Mouse (Mus musculus) myocyte (in vitro differentiated cells): ENCODE results near the gene Ttll5. TPM values are rescaled to one million over a fixed set of nuclear protein-coding genes. Genes with fewer than 3 reads are reported as not detected.
A peak's percentile ranks its signal among the peaks of the same experiment; 100 is the strongest.

ENCODE experiments used
- H3K27me3 ChIP-seq: one replicate; pipeline ENCODE4 v1.6.1; 2011; ENCODE audit not compliant: control insufficient read depth, insufficient read depth, insufficient read length
- H3K36me3 ChIP-seq: one replicate; pipeline ENCODE4 v1.6.1; 2011; ENCODE audit not compliant: control insufficient read depth, insufficient read depth
- H3K4me2 ChIP-seq: one replicate; pipeline ENCODE4 v1.6.1; 2011; ENCODE audit warnings: low read depth, control low read depth
- H3K4me3 ChIP-seq: one replicate; pipeline ENCODE4 v1.5.1; 2011; ENCODE audit warnings: mild to moderate bottlenecking, control low read depth, moderate library complexity
- H3K79me2 ChIP-seq: one replicate; pipeline ENCODE4 v1.6.1; 2011; ENCODE audit not compliant: control insufficient read depth, insufficient read depth
- H3ac ChIP-seq: one replicate; pipeline ENCODE4 v1.6.1; 2011; ENCODE audit not compliant: control insufficient read depth, insufficient read length
- CEBPB ChIP-seq: IDR thresholded peaks from 2 replicates; pipeline ENCODE4 v1.6.1; 2011; ENCODE audit warnings: mild to moderate bottlenecking, moderate library complexity; ENCODE audit not compliant: poor library complexity, insufficient read depth, severe bottlenecking
- E2F4 ChIP-seq: IDR thresholded peaks from one replicate; pipeline ENCODE4 v1.6.1; 2011; ENCODE audit warnings: mild to moderate bottlenecking, control low read depth, moderate library complexity; ENCODE audit not compliant: insufficient read depth
- MAX ChIP-seq: IDR thresholded peaks from one replicate; pipeline ENCODE4 v1.6.1; 2011; ENCODE audit warnings: low read depth, mild to moderate bottlenecking, control low read depth
- MYOD1 ChIP-seq, 3 experiments: IDR thresholded peaks; one replicate each; pipeline ENCODE4 v1.6.1; 2011; ENCODE audit warnings: control low read depth in 2 of 3, low read depth in 2 of 3, mild to moderate bottlenecking in 2 of 3, moderate library complexity in 1 of 3; ENCODE audit not compliant: insufficient read length in 2 of 3, control insufficient read depth in 1 of 3
- MYOG ChIP-seq, 3 experiments: IDR thresholded peaks; one replicate each; pipeline ENCODE4 v1.6.1; 2011; ENCODE audit warnings: control low read depth in 2 of 3, low read depth in 2 of 3, mild to moderate bottlenecking in 2 of 3; ENCODE audit not compliant: insufficient read length in 2 of 3, control insufficient read depth in 1 of 3, insufficient read depth in 1 of 3
- POLR2A ChIP-seq: IDR thresholded peaks from one replicate; pipeline ENCODE4 v1.6.1; 2011; ENCODE audit warnings: low read depth, mild to moderate bottlenecking, control low read depth, moderate library complexity; ENCODE audit not compliant: insufficient read length
- POLR2AphosphoS2 ChIP-seq: IDR thresholded peaks from one replicate; pipeline ENCODE4 v1.6.1; 2011; ENCODE audit warnings: low read depth, control low read depth; ENCODE audit not compliant: insufficient read length
- REST ChIP-seq: IDR thresholded peaks from one replicate; pipeline ENCODE4 v1.6.1; 2011; ENCODE audit warnings: mild to moderate bottlenecking, control low read depth, moderate library complexity; ENCODE audit not compliant: insufficient read depth, insufficient read length
- SRF ChIP-seq: IDR thresholded peaks from one replicate; pipeline ENCODE4 v1.6.1; 2011; ENCODE audit warnings: low read depth; ENCODE audit not compliant: control insufficient read depth, insufficient read length
- TCF12 ChIP-seq: IDR thresholded peaks from one replicate; pipeline ENCODE4 v1.6.1; 2011; ENCODE audit warnings: mild to moderate bottlenecking, control low read depth; ENCODE audit not compliant: poor library complexity, insufficient read depth, severe bottlenecking
- TCF3 ChIP-seq: IDR thresholded peaks from one replicate; pipeline ENCODE4 v1.6.1; 2011; ENCODE audit warnings: low read depth, control low read depth; ENCODE audit not compliant: insufficient read length
- USF1 ChIP-seq: IDR thresholded peaks from one replicate; pipeline ENCODE4 v1.6.1; 2011; ENCODE audit warnings: low read depth, mild to moderate bottlenecking, control low read depth, moderate library complexity
- polyA plus RNA-seq: library from polyadenylated mRNA; unstranded; fragments of >200 nt; fragmentation: generic; extraction: Trizol; gene quantifications from one replicate; pipeline ENCODE4 v1.2.1, GENCODE M21; 2012; ENCODE audit warnings: missing spikeins

The Ttll5 gene
- polyA plus RNA-seq, 1 experiment: 36.2 TPM

- Histone ChIP-seq H3K79me2 (peaks cover 66% of the 10 kb centered on the region), H3ac (no peak overlapping the region), H3K4me3 (no peak overlapping the region), H3K4me2 (peak overlapping the region; percentile 99), H3K36me3 (peaks cover 4% of the 10 kb centered on the region), H3K27me3 (no peaks in the 10 kb centered on the region)
- no peak for TF ChIP-seq REST
- TF ChIP-seq CEBPB: no peak
- TF ChIP-seq SRF: no peak
- TF ChIP-seq TCF3: no peak
These were observed 139.2 kb downstream of the Ttll5 start for GRCm38 (mm10) chr12:85963699-85964098.

GRCm38 (mm10) chr12:85964436-85964835, 140.0 kb downstream of the Ttll5 start:
- no peaks in the 10 kb centered on the region for H3K27me3 ChIP-seq
- no peak overlapping the region for H3K4me3 ChIP-seq
- no peak for TF ChIP-seq MAX
- TF ChIP-seq POLR2A: no peak
- TF ChIP-seq TCF3: no peak
- TF ChIP-seq SRF: no peak
- TF ChIP-seq MYOD1 (IDR thresholded peaks at IDR 0.05; ENCODE audit: control insufficient read depth in 1 of 3, insufficient read length in 2 of 3, low read depth in 2 of 3): no peak
- no peak for TF ChIP-seq MYOG (IDR thresholded peaks at IDR 0.05; ENCODE audit: control insufficient read depth in 1 of 3, insufficient read depth in 1 of 3, insufficient read length in 2 of 3, low read depth in 2 of 3)
- TF ChIP-seq USF1: no peak
- TF ChIP-seq POLR2AphosphoS2: no peak
- TF ChIP-seq REST: no peak
- TF ChIP-seq TCF12: no peak
- no peak for TF ChIP-seq E2F4
- no peak for TF ChIP-seq CEBPB
- H3ac ChIP-seq: no peak overlapping the region
- no peak overlapping the region for H3K4me2 ChIP-seq
- peaks cover 4% of the 10 kb centered on the region for H3K36me3 ChIP-seq
- peaks cover 73% of the 10 kb centered on the region for H3K79me2 ChIP-seq

GRCm38 (mm10) chr12:85967812-85968211, 143.4 kb downstream of the Ttll5 start:
- TF ChIP-seq REST: no peak
- no peak for TF ChIP-seq USF1
- no peak for TF ChIP-seq POLR2A
- no peak for TF ChIP-seq MYOG (IDR thresholded peaks at IDR 0.05; ENCODE audit: control insufficient read depth in 1 of 3, insufficient read depth in 1 of 3, insufficient read length in 2 of 3, low read depth in 2 of 3)
- TF ChIP-seq TCF3: no peak
- no peak for TF ChIP-seq MYOD1 (IDR thresholded peaks at IDR 0.05; ENCODE audit: control insufficient read depth in 1 of 3, insufficient read length in 2 of 3, low read depth in 2 of 3)
- TF ChIP-seq POLR2AphosphoS2: no peak
- TF ChIP-seq MAX: no peak
- TF ChIP-seq E2F4: no peak
- TF ChIP-seq CEBPB: no peak
- no peak for TF ChIP-seq TCF12
- no peak for TF ChIP-seq SRF
- H3ac ChIP-seq: no peak overlapping the region
- peaks cover 85% of the 10 kb centered on the region for H3K79me2 ChIP-seq
- no peak overlapping the region for H3K4me2 ChIP-seq
- H3K36me3 ChIP-seq: peaks cover 4% of the 10 kb centered on the region
- H3K27me3 ChIP-seq: no peaks in the 10 kb centered on the region
- no peak overlapping the region for H3K4me3 ChIP-seq

- no peak overlapping the region for H3K4me3 ChIP-seq
- TF ChIP-seq MYOD1 (IDR thresholded peaks at IDR 0.05; ENCODE audit: control insufficient read depth in 1 of 3, insufficient read length in 2 of 3, low read depth in 2 of 3) (peak in 2 of 3 experiments; percentile 15 to 21), USF1 (no peak), MYOG (IDR thresholded peaks at IDR 0.05; ENCODE audit: control insufficient read depth in 1 of 3, insufficient read depth in 1 of 3, insufficient read length in 2 of 3, low read depth in 2 of 3) (peak in 1 of 3 experiments; percentile 6)
- peaks cover 82% of the 10 kb centered on the region for H3K79me2 ChIP-seq
- no peak overlapping the region for H3K4me2 ChIP-seq
- H3K27me3 ChIP-seq: no peaks in the 10 kb centered on the region
- H3ac ChIP-seq: no peak overlapping the region
- H3K36me3 ChIP-seq: peaks cover 4% of the 10 kb centered on the region
These were observed 143.9 kb downstream of the Ttll5 start for GRCm38 (mm10) chr12:85968409-85968808.

- H3K36me3 ChIP-seq: no peaks in the 10 kb centered on the region
- H3K79me2 ChIP-seq: peaks cover 72% of the 10 kb centered on the region
- H3K4me2 ChIP-seq: peak overlapping the region; percentile 61
- no peaks in the 10 kb centered on the region for H3K27me3 ChIP-seq
- no peak overlapping the region for H3ac ChIP-seq
- peak; percentile 17 for TF ChIP-seq POLR2A
- peak in 2 of 3 experiments; percentile 69 to 90 for TF ChIP-seq MYOD1 (IDR thresholded peaks at IDR 0.05; ENCODE audit: control insufficient read depth in 1 of 3, insufficient read length in 2 of 3, low read depth in 2 of 3)
- no peak for TF ChIP-seq SRF
- TF ChIP-seq USF1: peak; percentile 21
- no peak for TF ChIP-seq E2F4
- TF ChIP-seq CEBPB: no peak
- no peak for TF ChIP-seq TCF3
- no peak for TF ChIP-seq POLR2AphosphoS2
- no peak for TF ChIP-seq MAX
- TF ChIP-seq REST: no peak
- TF ChIP-seq MYOG (IDR thresholded peaks at IDR 0.05; ENCODE audit: control insufficient read depth in 1 of 3, insufficient read depth in 1 of 3, insufficient read length in 2 of 3, low read depth in 2 of 3): peak; percentile 19 to 91 (median 55)
- peak; percentile 59 for TF ChIP-seq TCF12
- H3K4me3 ChIP-seq: no peak overlapping the region
These were observed 145.1 kb downstream of the Ttll5 start for GRCm38 (mm10) chr12:85969571-85969970.
